Mouse (Mus musculus) neural tube, embryonic 13.5 days (tissue): ENCODE measurements at regions not wholly inside any gene's neighbourhood (a gene's known extent, or its start where the extent isn't known, plus 50 kb on each side); places are given as distances from the start of the nearest gene placed in this dataset.
A peak's percentile ranks its signal among the peaks of the same experiment; 100 is the strongest.
"Not testable (repeated sequence)": the region's sequence is repeated elsewhere in the genome, so short reads cannot be mapped to it uniquely, and the experiment has no call there.

ENCODE experiments used
- ATAC-seq: fragments of 200-750 bp; cut with Nextera tagmentation; 2 replicates; pipeline ENCODE4 v1.8.0; 2017; ENCODE audit warnings: low read depth, mild to moderate bottlenecking, moderate TSS enrichment, moderate library complexity
- H3K27ac ChIP-seq: fragments of 300-500 bp; sonication (generic); replicated peaks from 2 replicates; pipeline ENCODE4 v1.5.1; 2015; ENCODE audit warnings: moderate library complexity, mild to moderate bottlenecking, inconsistent platforms
- H3K27me3 ChIP-seq: fragments of 300-500 bp; sonication (generic); 2 replicates; pipeline ENCODE4 v1.6.1; 2015; ENCODE audit warnings: mild to moderate bottlenecking, inconsistent platforms
- H3K36me3 ChIP-seq: fragments of 300-500 bp; sonication (generic); 2 replicates; pipeline ENCODE4 v1.6.1; 2015; ENCODE audit warnings: mild to moderate bottlenecking, inconsistent platforms
- H3K4me1 ChIP-seq: fragments of 300-500 bp; sonication (generic); replicated peaks from 2 replicates; pipeline ENCODE4 v1.6.1; 2015; ENCODE audit warnings: inconsistent platforms
- H3K4me2 ChIP-seq: fragments of 300-500 bp; sonication (generic); 2 replicates; pipeline ENCODE4 v1.6.1; 2015; ENCODE audit warnings: inconsistent platforms, mild to moderate bottlenecking, moderate library complexity
- H3K4me3 ChIP-seq: fragments of 300-500 bp; sonication (generic); 2 replicates; pipeline ENCODE4 v1.5.1; 2015; ENCODE audit warnings: mild to moderate bottlenecking, inconsistent platforms
- H3K9ac ChIP-seq: fragments of 300-500 bp; sonication (generic); 2 replicates; pipeline ENCODE4 v1.6.1; 2015; ENCODE audit warnings: moderate library complexity, mild to moderate bottlenecking, inconsistent platforms
- H3K9me3 ChIP-seq: fragments of 300-500 bp; sonication (generic); 2 replicates; pipeline ENCODE4 v1.6.1; 2016; ENCODE audit warnings: inconsistent platforms
- WGBS: fragments of 180-500 bp; shearing (Covaris S2); methylation state at CpG from one replicate; pipeline ENCODE4 v1.1.7; 2015; 5-methylcytosine and 5-hydroxymethylcytosine counted together

DNA sequence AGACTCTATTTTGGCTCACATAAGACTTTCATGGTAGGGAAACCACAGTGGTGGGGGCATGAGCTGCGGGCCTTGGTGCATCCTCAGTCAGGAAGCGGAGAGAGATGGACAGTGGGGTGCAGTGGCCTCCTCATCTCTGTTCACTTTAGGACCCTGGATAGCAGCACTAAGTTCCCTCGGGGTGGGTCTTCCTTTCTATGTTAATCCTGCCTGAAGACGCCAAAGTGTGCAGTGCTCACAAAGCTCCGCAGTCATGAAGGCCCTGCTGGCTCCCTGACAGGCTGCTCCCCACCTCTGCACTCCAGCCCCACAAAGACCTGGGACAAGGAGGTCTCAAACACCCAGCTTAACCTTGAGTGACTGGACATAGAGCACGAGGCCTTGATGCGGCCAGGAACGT lies 56.8 kb downstream of the Sox1 start:
- Histone ChIP-seq H3K27me3 (peaks cover 32% of the 10 kb centered on the region), H3K9me3 (no peaks in the 10 kb centered on the region), H3K27ac (no peak overlapping the region), H3K9ac (no peak overlapping the region), H3K36me3 (no peaks in the 10 kb centered on the region), H3K4me2 (no peak overlapping the region), H3K4me1 (no peaks in the 10 kb centered on the region), H3K4me3 (no peak overlapping the region)
- WGBS = 70% methylated on average over 8 of the region's 8 CpGs
- no peak for ATAC-seq

DNA sequence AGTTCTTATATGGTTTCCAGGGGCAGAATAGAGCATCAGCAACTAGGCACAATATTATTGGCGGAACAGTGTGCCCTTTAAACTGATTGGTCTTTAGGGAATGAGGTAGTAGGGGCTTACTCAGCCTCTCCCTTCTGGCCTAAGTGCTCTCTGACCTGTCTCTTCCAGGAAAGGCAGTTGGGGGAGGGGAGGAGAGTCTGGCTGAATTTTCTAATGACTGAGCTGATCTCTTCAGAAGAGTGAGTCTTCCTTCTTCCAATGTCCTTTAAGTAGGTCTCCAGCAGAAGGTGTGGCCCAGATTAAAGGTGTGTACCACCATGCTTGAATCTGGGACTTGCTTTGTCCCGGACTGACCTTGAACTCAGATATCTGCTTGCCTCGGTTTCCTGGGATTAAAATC lies 60.3 kb downstream of the Sox1 start:
- not testable (repeated sequence) for H3K9ac ChIP-seq, H3K4me1 ChIP-seq, ATAC-seq, H3K4me3 ChIP-seq, H3K4me2 ChIP-seq, H3K36me3 ChIP-seq, H3K27ac ChIP-seq, H3K9me3 ChIP-seq
- H3K27me3 ChIP-seq = peaks cover 24% of the 10 kb centered on the region
- 94% methylated on average over 3 of the region's 3 CpGs for WGBS

DNA sequence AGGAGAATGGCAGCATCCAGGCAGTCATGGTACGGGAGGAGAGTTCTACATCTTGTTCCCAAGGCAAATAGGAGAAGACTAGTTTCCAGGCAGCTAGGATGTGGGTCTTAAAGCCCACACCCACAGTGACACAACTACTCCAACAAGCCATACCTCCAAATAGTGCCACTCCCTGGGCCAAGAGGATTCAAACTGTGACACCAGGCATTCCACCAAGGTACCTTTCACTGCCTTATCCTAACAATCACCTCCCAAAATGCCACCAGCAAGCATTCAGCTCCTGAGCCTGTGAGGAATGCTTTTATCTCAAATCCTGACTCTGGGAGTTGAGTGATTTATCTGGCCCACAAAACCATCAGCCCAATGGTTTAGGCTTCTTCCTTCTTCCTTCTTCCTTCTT lies 61.2 kb downstream of the Sox1 start:
- H3K9me3 ChIP-seq = no peaks in the 10 kb centered on the region
- ATAC-seq = no peak
- H3K4me3 ChIP-seq = no peak overlapping the region
- WGBS = 90% methylated on average over 1 of the region's 1 CpGs
- H3K4me2 ChIP-seq = no peak overlapping the region
- H3K36me3 ChIP-seq = no peaks in the 10 kb centered on the region
- H3K4me1 ChIP-seq = no peaks in the 10 kb centered on the region
- H3K27me3 ChIP-seq = peaks cover 32% of the 10 kb centered on the region
- H3K9ac ChIP-seq = no peak overlapping the region
- H3K27ac ChIP-seq = no peak overlapping the region

DNA sequence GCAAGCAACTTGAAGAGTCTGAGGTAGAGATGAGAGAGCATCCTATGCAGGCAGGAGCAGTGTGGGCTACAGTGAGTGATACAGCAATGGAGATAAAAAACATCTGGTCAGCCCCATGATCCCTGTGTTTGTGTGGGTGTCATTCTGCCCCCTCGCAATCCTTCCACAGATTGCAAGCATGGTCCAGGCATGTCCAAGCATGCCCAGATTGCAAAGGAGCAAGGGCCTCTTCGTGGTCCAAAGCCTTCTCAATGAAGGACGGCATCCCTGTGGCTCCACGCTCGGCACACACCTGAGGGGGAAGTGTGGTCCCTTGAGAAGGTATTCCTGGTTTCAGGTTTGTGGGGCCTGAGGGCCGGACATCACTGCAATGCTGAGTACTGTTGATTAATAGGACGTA lies 61.9 kb downstream of the Sox1 start:
- H3K4me1 ChIP-seq = no peaks in the 10 kb centered on the region
- no peak overlapping the region for H3K27ac ChIP-seq
- peaks cover 39% of the 10 kb centered on the region for H3K27me3 ChIP-seq
- no peak overlapping the region for H3K9ac ChIP-seq
- WGBS = 53% methylated on average over 7 of the region's 7 CpGs
- ATAC-seq = no peak
- H3K9me3 ChIP-seq = no peaks in the 10 kb centered on the region
- H3K4me2 ChIP-seq = no peak overlapping the region
- H3K4me3 ChIP-seq = no peak overlapping the region
- no peaks in the 10 kb centered on the region for H3K36me3 ChIP-seq

DNA sequence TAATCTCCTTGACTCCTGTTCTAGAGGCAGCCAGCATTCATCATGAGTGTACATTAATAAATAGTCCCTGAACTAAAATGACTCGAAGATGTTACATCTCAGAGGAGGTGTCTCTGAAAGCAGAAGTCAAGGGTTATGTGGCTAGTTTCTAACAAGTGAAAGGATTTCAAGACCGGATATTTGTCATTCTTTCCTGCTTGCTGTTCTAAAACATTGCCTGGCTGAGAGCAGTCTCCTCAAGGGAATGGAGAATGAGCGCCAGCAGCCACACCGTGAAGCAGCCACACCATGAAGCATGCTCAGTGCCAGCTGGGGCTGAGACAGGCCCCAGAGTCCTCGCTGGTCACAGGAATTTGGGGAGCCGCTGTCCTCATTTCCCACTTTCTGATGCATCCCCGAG lies 71.8 kb downstream of the Sox1 start:
- Histone ChIP-seq H3K4me1 (0 out of 2 replicates have a peak, but pooled peaks cover 5% of the 10 kb centered on the region), H3K27ac (no peak overlapping the region), H3K9ac (no peak overlapping the region), H3K36me3 (no peaks in the 10 kb centered on the region), H3K4me2 (no peak overlapping the region), H3K9me3 (no peaks in the 10 kb centered on the region), H3K4me3 (no peak overlapping the region), H3K27me3 (peaks cover 59% of the 10 kb centered on the region)
- ATAC-seq = no peak
- 79% methylated on average over 7 of the region's 7 CpGs for whole genome bisulfite sequencing

DNA sequence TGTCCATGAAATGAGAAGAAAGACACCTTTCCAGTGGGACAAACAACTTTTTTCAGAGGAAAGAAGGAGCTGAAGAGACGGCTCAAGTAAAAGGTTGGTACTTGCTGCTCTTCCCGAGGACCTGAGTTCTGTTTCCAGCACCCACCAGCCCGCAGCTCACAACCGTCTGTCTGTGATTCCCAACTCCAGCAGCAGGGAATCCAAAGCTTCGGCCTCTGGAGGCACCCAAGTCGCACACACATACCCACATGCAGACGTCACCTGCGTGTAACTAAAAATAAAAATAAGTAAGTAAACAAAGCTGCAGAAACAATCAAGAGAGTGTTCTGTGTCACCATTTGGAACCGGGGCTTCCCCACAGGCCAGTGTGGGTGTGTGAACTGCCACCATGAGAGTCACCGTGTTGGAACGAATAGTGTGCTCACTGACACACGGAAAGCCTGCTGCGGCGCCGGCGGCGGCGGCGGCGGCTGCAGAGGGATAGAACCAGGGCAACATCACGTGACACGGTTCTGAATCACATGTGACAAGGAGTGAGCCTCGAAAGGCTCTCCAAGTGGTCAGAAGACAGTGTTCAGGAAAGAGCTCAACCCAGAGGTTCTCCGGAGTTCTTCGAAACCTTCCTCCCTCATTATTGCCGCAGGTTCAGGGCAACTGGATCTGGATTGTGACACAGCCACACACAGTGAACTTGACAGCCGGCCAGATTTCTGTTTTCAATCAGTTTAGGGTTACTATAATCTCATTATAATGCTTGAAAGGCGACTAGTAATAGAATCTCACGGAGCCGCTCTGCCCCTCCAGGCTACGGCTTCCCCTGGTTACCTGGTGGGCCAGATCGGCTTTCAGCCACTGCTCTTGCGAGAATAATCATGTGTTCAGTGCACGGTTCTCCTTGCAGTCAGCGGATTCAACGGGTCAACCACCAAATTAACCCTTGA lies 72.6 kb downstream of the Sox1 start:
- H3K27me3 ChIP-seq = peaks cover 55% of the 10 kb centered on the region
- no peaks in the 10 kb centered on the region for H3K36me3 ChIP-seq
- H3K4me2 ChIP-seq = no peak overlapping the region
- WGBS = 80% methylated on average over 36 of the region's 36 CpGs
- H3K4me1 ChIP-seq = 0 out of 2 replicates have a peak, but pooled peaks cover 5% of the 10 kb centered on the region
- H3K4me3 ChIP-seq = no peak overlapping the region
- H3K9me3 ChIP-seq = no peaks in the 10 kb centered on the region
- no peak for ATAC-seq
- H3K9ac ChIP-seq = no peak overlapping the region
- H3K27ac ChIP-seq = no peak overlapping the region

DNA sequence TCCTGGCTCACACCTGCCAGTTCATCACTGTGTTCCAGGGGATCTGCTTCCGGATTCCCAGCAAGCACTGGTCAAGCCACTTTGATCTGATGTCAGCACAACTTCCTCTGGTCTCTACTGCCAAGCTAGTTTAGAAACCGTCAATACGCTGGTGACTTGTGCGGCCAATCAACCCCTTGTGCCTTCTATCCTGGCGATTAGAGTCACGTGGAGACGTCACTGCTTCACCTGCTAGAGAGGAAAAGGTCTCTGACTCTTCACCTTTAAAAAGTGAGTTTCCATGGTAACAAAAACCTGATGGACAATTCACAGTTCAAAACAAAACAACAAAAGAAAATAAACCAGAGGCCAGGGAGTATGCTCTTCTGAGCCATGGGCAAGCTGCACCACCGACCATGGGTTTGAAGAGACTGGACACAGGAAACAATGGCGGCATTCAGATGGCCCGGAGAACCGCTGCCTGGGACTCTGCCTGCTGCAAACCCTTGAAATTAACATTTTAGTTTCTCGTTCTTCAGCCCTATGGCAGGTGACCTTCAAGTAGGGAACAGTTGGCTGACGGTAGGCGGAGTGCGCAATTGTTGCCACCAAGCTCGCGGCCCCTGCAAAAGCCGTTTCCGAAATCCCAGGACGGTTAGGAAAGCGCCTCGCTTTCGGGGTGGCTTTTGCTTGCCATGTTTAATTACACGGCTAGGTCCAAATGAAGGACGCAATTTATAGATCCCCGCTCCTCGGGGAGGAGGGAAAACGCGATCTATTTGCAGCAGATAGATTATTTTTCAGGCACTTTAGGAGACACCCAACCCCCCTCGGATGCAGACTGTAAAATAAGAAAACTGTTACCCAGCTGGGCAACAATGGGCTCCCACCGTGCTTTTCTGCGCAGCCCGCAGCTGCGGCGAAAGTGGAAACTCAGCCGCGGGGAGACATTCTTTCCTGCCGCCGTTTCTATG lies 82.6 kb downstream of the Sox1 start:
- 9% methylated on average over 39 of the region's 39 CpGs for WGBS
- peaks cover 41% of the 10 kb centered on the region for H3K4me1 ChIP-seq
- peak; percentile 54; the same call in 1 of the 2 replicates for ATAC-seq
- peaks cover 60% of the 10 kb centered on the region for H3K27me3 ChIP-seq
- H3K4me2 ChIP-seq = peak overlapping the region; percentile 65
- H3K9ac ChIP-seq = peak overlapping the region; percentile 64
- H3K9me3 ChIP-seq = no peaks in the 10 kb centered on the region
- H3K27ac ChIP-seq = peak overlapping the region; percentile 11; the same call in 1 of the 2 replicates
- no peaks in the 10 kb centered on the region for H3K36me3 ChIP-seq
- peak overlapping the region; percentile 35 for H3K4me3 ChIP-seq

DNA sequence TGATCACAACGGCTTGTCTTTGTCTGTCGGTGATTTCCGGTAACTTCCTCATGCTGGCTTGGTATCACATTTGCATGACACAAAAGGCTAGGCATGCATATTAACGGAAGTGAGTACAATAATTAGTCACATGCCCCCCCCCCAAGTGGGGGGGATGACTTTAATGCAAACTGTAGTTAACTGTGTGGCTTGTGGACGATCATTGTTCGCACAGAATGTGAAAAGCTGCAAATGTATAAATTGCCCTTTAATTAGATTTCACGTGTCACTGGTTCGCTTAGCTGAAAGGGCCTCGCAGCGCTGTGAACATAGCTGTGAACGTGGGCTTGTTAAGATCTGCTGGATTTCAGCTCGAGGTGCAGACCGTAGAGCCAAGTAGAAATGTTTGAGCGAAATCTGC lies 86.8 kb downstream of the Sox1 start:
- WGBS = 26% methylated on average over 14 of the region's 14 CpGs
- Histone ChIP-seq H3K4me1 (peaks cover 61% of the 10 kb centered on the region), H3K4me3 (no peak overlapping the region), H3K27ac (no peak overlapping the region), H3K9ac (no peak overlapping the region), H3K27me3 (peaks cover 82% of the 10 kb centered on the region), H3K36me3 (no peaks in the 10 kb centered on the region), H3K9me3 (no peaks in the 10 kb centered on the region), H3K4me2 (no peak overlapping the region)
- peak; percentile 32; the same call in 1 of the 2 replicates for ATAC-seq

DNA sequence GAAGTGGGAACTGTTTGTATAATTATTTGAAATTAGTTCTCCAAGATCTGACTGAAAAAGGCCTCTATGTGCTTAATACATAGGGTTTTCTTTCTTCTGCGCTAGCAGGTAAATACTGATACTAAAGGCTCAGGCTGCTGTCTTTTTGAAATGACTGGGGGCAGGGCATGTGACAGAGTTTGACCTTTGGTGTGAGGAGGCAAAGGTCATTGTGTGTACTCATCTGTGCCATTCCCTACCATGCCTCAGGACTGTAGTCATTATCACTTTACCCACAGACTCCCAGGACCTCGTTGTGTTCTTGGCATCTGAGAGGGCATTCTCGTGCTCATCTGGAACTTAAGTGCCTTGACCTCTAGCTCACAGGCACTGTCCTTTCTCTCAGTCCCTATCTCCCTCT lies 88.5 kb downstream of the Sox1 start:
- Histone ChIP-seq H3K9ac (no peak overlapping the region), H3K4me2 (no peak overlapping the region), H3K27me3 (peaks cover 91% of the 10 kb centered on the region), H3K4me3 (no peak overlapping the region), H3K4me1 (peaks cover 54% of the 10 kb centered on the region), H3K36me3 (no peaks in the 10 kb centered on the region), H3K27ac (no peak overlapping the region), H3K9me3 (no peaks in the 10 kb centered on the region)
- WGBS = 78% methylated on average over 3 of the region's 3 CpGs
- no peak for ATAC-seq

DNA sequence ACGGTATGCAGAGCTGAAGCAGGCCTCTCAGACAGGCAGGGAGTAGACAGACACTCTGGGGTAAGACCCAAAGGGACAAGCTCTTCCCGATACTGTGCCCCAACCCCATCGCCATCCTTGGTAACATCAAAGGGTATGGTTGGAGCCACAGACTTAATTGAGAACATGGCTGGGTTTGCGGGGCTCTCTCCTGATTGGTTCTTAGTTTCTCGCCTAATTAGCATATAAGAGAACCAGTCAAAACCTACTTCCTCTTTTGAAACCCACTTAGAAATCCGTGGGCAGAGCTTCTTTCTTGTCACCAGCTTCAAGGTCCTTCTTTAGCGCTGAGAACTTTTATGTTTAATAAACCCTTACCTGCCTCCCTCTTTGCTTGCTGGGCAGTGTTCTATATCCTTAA lies 87.5 kb upstream of the Spaca7 start:
- Histone ChIP-seq H3K36me3 (no peaks in the 10 kb centered on the region), H3K4me3 (no peak overlapping the region), H3K4me1 (peaks cover 42% of the 10 kb centered on the region), H3K27ac (no peak overlapping the region), H3K27me3 (peaks cover 78% of the 10 kb centered on the region), H3K4me2 (no peak overlapping the region), H3K9ac (no peak overlapping the region), H3K9me3 (no peaks in the 10 kb centered on the region)
- WGBS = 86% methylated on average over 7 of the region's 7 CpGs
- no peak for ATAC-seq

DNA sequence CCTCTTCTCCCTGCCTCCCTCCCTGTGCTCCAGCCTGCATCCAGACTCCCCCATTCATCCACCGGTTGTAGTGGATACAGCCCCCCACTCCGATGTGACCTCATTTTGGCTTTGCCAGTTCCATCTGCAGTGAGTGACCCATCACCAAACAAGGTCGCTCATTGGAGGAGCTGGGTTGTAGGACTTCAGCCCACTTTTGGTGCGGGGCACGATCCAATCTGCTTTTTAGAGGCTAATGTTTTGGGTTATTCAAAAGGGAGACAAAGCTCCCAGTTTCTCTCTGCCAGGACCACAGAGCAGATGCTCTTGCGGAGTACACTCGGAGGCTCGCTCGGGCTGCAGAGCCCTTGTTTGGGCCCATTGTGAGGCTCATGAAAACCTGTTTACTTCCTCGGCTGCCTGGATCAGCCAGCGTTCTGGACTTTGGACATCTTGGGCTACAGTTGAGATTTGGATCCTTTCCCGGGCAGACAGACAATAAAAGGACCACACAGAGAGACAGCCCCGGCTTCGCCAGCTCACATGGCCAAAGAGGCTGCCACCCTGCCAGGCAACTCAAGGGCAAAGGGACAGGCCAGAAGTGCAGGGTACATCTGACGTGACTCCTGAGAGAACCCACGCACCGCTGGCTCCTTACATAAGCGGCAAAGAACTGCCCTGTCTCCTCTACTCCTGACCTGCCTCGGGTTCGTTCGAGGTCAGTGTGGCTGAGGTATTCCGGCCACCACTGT lies 86.3 kb upstream of the Spaca7 start:
- peaks cover 75% of the 10 kb centered on the region for H3K27me3 ChIP-seq
- ATAC-seq = peak; percentile 79
- 42% methylated on average over 22 of the region's 22 CpGs for WGBS

More for the DNA sequence above, 86.3 kb upstream of the Spaca7 start:
- Histone ChIP-seq H3K4me3 (no peak overlapping the region), H3K9me3 (no peaks in the 10 kb centered on the region), H3K27ac (peak overlapping the region; percentile 52), H3K36me3 (no peaks in the 10 kb centered on the region), H3K4me2 (no peak overlapping the region), H3K9ac (no peak overlapping the region), H3K4me1 (peaks cover 40% of the 10 kb centered on the region)
